Mouse (Mus musculus): ENCODE measurements around the gene Scgb1b2.

Scgb1b2 gene

DNA sequence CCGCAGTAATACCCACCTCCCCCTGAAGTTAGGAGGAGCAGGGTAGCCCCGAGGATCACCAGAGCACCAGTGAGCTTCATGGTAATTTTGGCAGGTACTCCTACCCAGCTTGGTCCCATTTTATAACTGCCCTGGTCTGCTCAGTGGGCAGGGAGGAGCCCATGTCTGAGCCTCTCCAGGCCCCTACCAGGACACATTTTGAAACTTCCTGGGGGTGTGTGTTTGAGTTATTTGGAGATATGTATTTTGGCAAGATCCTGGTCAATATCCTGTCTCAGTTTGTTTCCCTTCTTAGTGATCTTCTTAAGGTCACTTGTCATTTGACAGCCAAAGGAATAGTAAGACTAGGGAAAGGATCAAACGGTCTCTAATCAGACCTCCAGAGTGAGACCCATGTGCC lies at the start of gene Scgb1b2:
Gene Scgb1b2, minus strand, starts transcription at position 101 of the 400 bp plus-strand sequence.
- no peak for DNase-seq (ENCODE audit: low spot score in 2 of 2)

DNA sequence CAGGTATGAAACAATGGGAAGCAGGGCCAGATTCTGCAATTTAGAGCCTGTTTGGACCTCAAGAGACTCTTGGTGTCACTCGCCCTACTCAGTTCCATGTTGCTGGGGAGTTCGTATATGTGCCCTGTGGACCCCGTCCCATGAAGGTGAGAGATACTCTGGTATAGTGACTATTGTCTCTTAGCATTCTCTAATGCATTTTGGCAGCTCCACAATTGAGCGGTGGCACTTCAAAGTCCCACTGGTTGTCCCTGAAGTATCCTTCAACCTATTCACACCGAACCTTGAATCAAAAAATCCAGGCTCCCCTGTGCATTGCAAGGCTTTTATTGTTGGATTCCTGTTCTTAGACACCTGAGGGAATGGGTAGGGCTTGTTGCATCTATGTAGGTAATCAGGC lies 1.4 kb downstream of the Scgb1b2 start, which contains the start of gene Scgb2b2:
Gene Scgb2b2, plus strand, starts transcription at position 301 of the 400 bp plus-strand sequence.
- DNase-seq (ENCODE audit: low spot score in 2 of 2): no peak
